Mouse (Mus musculus): ENCODE data around the gene Wdr24. TPM values are rescaled to one million over a fixed set of nuclear protein-coding genes. Genes with fewer than 3 reads are reported as not detected.

Wdr24 gene
- polyA plus RNA-seq, 1 experiment from 2014 or later: 8.8 TPM

- peaks cover 65% of the 10 kb centered on the region for H3K79me2 ChIP-seq (ENCODE audit: inconsistent target)
- peak overlapping the region; percentile 92 for H3K27ac ChIP-seq
- peak overlapping the region; percentile 77 for H3K4me3 ChIP-seq (ENCODE audit: inconsistent target)
- peaks cover 8% of the 10 kb centered on the region; the same call in 1 of the 2 replicates for H3K36me3 ChIP-seq (ENCODE audit: inconsistent target)
- under 1% methylated on average over 68 of the region's 77 CpGs for WGBS (ENCODE audit: missing documents)
These were observed 9.2 kb downstream of the Wdr24 start for GRCm38 (mm10) chr17:25832436-25833290.

DNA sequence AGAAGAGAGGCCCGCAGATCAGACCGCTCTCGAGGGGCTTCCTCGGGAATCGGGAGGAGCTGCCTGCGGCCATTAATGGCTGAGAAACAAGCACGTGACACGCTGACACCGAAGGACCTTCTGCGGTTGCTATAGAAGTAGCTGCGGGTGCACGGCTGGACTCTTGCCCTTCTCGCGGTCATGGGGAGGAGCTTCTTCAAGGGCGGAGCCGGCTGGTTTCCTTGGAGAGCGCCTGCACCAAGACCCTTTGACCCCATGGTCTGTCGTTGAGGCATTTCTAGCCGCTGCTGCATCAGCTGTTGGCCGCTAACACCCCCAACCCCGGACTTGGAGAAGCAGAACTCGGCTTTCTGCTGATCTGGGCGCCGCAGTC, 9.8 kb downstream of the Wdr24 start, which contains the start of gene Stub1:
TSS of gene Stub1 (minus strand) at position 114 of the 373 bp plus-strand sequence.
- peaks cover 14% of the 10 kb centered on the region; the same call in 1 of the 2 replicates for H3K36me3 ChIP-seq (ENCODE audit: inconsistent target)
- H3K4me3 ChIP-seq (ENCODE audit: inconsistent target): peak within 1 kb of the TSS; percentile 77

DNA sequence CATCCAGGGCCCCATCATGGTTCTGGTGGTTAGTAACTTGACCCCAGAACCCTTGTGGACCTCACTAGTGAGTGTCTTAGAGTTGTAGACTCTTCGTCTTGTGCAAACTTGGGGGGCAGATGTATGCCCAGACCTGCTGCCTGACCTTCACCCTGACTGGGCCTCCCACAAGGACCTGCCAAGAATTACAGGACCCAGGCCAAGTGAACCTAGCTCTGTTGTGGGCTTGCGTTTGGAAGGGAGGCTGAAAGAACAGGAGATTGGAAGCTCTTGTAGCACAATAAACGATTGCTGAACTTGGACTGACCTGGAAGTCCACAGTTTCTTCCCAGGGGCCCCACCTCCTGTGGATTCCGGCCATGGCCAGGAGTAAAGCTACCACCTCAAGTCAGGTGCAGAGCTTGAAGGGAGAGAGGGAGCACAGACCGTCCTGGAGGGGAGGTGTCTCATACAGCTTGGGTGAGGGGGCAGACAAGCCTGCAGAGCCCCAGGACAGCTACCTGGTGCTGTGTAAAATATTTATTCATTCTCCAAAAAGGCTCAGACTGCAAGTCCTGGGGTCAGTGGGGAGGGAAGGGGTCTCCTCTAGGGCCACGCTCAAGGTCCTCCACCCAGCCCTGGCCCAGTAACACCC, 10.7 kb downstream of the Wdr24 start:
- peak overlapping the region; percentile 67 for H3K4me3 ChIP-seq (ENCODE audit: inconsistent target)
- H3K79me2 ChIP-seq (ENCODE audit: inconsistent target): peaks cover 63% of the 10 kb centered on the region
- H3K27ac ChIP-seq: peak overlapping the region; percentile 92
- peaks cover 20% of the 10 kb centered on the region; the same call in 1 of the 2 replicates for H3K36me3 ChIP-seq (ENCODE audit: inconsistent target)
- 60% methylated on average over 6 of the region's 6 CpGs for WGBS (ENCODE audit: missing documents)

More for the DNA sequence above, 9.8 kb downstream of the Wdr24 start, which contains the start of gene Stub1:
- WGBS (ENCODE audit: missing documents): 2% methylated on average over 23 of the region's 24 CpGs
- Histone ChIP-seq H3K27ac (peak within 1 kb of the TSS; percentile 92), H3K79me2 (ENCODE audit: inconsistent target) (peaks cover 65% of the 10 kb centered on the region)

DNA sequence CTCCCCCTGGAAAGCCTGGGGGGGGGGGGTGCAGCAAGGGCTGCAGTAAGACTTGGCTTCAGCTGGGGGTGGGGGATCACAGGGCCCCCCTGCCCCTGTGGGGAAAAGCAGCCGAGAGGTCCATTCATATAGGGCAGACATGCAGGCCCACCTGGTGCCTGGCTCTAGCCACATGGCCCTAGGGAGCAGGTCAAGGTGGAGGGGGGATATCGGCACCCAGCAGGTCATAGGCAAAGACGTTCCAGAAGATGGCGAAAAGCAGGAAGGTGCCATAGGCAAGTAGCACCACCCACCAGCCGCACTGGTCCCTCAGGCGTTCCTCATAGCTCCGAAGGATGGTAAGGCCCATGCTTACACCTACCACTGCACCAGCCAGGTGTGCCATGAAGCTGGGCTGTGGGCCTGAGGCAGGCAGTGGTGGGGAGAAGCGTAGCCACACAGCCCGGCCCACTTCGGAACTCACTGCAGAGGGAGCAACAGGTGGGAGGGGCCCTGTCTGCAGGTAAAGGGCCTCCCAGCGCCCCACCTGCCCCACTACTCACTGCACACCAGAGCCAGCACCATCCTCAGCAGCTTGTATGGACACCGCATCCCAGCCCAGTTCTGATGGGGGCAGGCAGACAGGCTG, 11.3 kb downstream of the Wdr24 start:
- Histone ChIP-seq H3K79me2 (ENCODE audit: inconsistent target) (peaks cover 57% of the 10 kb centered on the region), H3K4me3 (ENCODE audit: inconsistent target) (peak overlapping the region; percentile 67; the same call in 1 of the 2 replicates), H3K36me3 (ENCODE audit: inconsistent target) (peaks cover 26% of the 10 kb centered on the region), H3K27ac (peak overlapping the region; percentile 92; the same call in 1 of the 2 replicates)
- WGBS (ENCODE audit: missing documents): 94% methylated on average over 12 of the region's 12 CpGs

GRCm38 (mm10) chr17:25835301-25835700, 11.9 kb downstream of the Wdr24 start:
- no peak overlapping the region for H3K27ac ChIP-seq
- H3K79me2 ChIP-seq (ENCODE audit: inconsistent target): peaks cover 51% of the 10 kb centered on the region
- no peak overlapping the region for H3K4me3 ChIP-seq (ENCODE audit: inconsistent target)
- WGBS (ENCODE audit: missing documents): 76% methylated on average over 2 of the region's 7 CpGs
- H3K36me3 ChIP-seq (ENCODE audit: inconsistent target): peaks cover 32% of the 10 kb centered on the region

DNA sequence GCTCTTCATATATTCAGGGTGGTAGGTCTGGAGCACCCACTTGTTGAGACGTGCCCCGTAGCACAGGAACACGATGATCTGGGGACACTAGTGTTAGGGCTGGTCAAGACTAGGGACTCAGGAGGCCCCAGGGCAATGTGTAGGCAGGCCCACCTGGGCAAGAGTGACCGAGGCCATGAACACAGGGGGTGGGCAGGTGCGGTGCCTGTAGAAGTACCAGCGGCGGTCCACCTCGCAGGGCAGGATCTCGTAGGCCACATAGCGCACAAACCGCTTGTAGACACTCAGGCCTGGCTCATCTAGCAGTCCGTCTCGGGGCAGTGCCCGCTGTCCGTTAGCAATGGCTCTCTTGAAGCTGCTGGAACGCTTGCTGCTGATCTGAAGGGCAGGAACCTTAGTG, 12.4 kb downstream of the Wdr24 start:
- Histone ChIP-seq H3K4me3 (ENCODE audit: inconsistent target) (no peak overlapping the region), H3K79me2 (ENCODE audit: inconsistent target) (peaks cover 46% of the 10 kb centered on the region), H3K27ac (no peak overlapping the region), H3K36me3 (ENCODE audit: inconsistent target) (peaks cover 33% of the 10 kb centered on the region)
- 91% methylated on average over 14 of the region's 16 CpGs for WGBS (ENCODE audit: missing documents)

GRCm38 (mm10) chr17:25836397-25837075, 13.1 kb downstream of the Wdr24 start:
- Histone ChIP-seq H3K4me3 (ENCODE audit: inconsistent target) (no peak overlapping the region), H3K36me3 (ENCODE audit: inconsistent target) (peaks cover 38% of the 10 kb centered on the region), H3K27ac (no peak overlapping the region), H3K79me2 (ENCODE audit: inconsistent target) (peaks cover 38% of the 10 kb centered on the region)
- WGBS (ENCODE audit: missing documents): 40% methylated on average over 23 of the region's 23 CpGs

- WGBS (ENCODE audit: missing documents): 25% methylated on average over 25 of the region's 29 CpGs
- peaks cover 44% of the 10 kb centered on the region for H3K36me3 ChIP-seq (ENCODE audit: inconsistent target)
- H3K27ac ChIP-seq: no peak within 1 kb of the TSS
- H3K79me2 ChIP-seq (ENCODE audit: inconsistent target): peaks cover 33% of the 10 kb centered on the region
- H3K4me3 ChIP-seq (ENCODE audit: inconsistent target): no peak within 1 kb of the TSS
These were observed 13.6 kb downstream of the Wdr24 start, which contains the start of gene Rhbdl1 for GRCm38 (mm10) chr17:25837076-25837410. TSS of gene Rhbdl1 (minus strand) at chr17:25837295.

DNA sequence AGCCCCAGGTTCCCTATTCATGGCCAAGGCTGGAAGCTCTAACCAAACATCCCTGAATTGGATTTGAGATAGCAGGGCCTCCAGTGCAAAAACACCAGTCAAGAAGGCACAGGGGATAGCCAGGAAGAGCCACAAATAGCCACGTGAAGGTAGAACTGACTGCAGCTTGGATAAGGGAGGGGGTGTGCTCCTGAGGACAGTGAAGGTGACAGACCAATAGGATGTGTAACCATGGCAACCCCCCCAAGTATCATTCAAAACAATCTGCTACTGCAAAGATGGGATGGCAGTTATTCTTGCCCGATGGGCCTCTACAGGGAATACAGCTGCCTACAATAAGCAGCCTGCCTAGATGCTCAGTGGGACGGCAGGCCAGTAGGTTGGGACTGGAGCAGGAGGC, 14.1 kb downstream of the Wdr24 start:
- Histone ChIP-seq H3K27ac (no peak overlapping the region), H3K36me3 (ENCODE audit: inconsistent target) (peaks cover 48% of the 10 kb centered on the region)
- 95% methylated on average over 3 of the region's 3 CpGs for WGBS (ENCODE audit: missing documents)

DNA sequence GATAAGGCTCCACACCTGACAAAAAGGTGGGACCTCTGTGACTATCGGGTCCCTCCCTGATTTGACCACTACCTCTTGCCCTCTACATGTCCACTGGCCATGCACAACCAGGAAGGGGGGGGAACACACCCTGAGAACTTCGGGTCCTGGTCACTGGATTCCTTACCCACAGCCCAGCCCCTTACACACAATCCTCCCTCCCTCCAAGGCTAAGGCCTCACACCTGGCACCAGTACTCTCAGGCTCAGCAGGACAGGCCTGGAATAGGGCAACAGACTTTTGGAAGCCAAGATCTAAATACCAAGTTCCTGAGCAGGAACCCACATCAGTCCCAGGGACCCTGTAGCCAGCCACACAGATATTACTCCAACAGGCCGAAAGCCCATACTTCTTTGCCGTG, 15.5 kb downstream of the Wdr24 start:
- WGBS (ENCODE audit: missing documents): 86% methylated on average over 4 of the region's 4 CpGs
- Histone ChIP-seq H3K36me3 (ENCODE audit: inconsistent target) (peaks cover 49% of the 10 kb centered on the region), H3K79me2 (ENCODE audit: inconsistent target) (peaks cover 34% of the 10 kb centered on the region), H3K4me3 (ENCODE audit: inconsistent target) (no peak overlapping the region), H3K27ac (no peak overlapping the region)

More for the DNA sequence above, 14.1 kb downstream of the Wdr24 start:
- peaks cover 30% of the 10 kb centered on the region for H3K79me2 ChIP-seq (ENCODE audit: inconsistent target)
- no peak overlapping the region for H3K4me3 ChIP-seq (ENCODE audit: inconsistent target)

GRCm38 (mm10) chr17:25839455-25840235, 16.2 kb downstream of the Wdr24 start:
- peaks cover 49% of the 10 kb centered on the region for H3K36me3 ChIP-seq (ENCODE audit: inconsistent target)
- 93% methylated on average over 13 of the region's 14 CpGs for WGBS (ENCODE audit: missing documents)
- no peak overlapping the region for H3K27ac ChIP-seq
- peaks cover 28% of the 10 kb centered on the region for H3K79me2 ChIP-seq (ENCODE audit: inconsistent target)
- H3K4me3 ChIP-seq (ENCODE audit: inconsistent target): no peak overlapping the region

DNA sequence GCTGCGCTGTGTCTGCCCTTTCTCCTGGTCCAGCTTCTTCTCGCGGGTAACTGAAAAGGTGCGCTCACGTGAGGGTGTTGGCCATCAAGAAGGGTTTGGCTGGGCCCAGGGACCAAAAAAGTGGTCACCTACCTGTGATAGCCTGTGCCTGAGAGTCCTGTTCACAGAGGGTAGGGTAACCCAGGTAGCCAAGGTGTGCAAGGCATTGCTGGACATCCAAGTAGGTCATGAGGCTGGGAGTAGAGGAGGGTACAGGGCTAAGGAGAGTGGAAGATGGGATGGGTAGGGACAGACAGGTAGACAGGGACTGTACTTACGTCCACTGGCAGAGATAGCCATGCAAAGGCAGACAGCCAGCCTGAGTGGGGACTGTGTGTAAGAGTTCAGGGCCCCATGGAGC, 17.1 kb downstream of the Wdr24 start:
- 97% methylated on average over 6 of the region's 6 CpGs for WGBS (ENCODE audit: missing documents)
- Histone ChIP-seq H3K27ac (no peak overlapping the region), H3K36me3 (ENCODE audit: inconsistent target) (peaks cover 49% of the 10 kb centered on the region), H3K4me3 (ENCODE audit: inconsistent target) (no peak overlapping the region), H3K79me2 (ENCODE audit: inconsistent target) (peaks cover 19% of the 10 kb centered on the region)

GRCm38 (mm10) chr17:25841117-25841880, 17.9 kb downstream of the Wdr24 start, which contains the start of gene Gm20683:
TSS of gene Gm20683 (minus strand) at chr17:25841763.
- peaks cover 49% of the 10 kb centered on the region for H3K36me3 ChIP-seq (ENCODE audit: inconsistent target)
- H3K27ac ChIP-seq: no peak within 1 kb of the TSS
- WGBS (ENCODE audit: missing documents): 93% methylated on average over 18 of the region's 22 CpGs
- peaks cover 12% of the 10 kb centered on the region; the same call in 1 of the 2 replicates for H3K79me2 ChIP-seq (ENCODE audit: inconsistent target)
- no peak within 1 kb of the TSS for H3K4me3 ChIP-seq (ENCODE audit: inconsistent target)
